ENCODE assay signal across 12 mouse cellular contexts in genomic region chr1:36016566-36016965, GRCm38 (mm10). TPM values are rescaled to one million over a fixed set of nuclear protein-coding genes. Genes with fewer than 3 reads are reported as not detected.
DNase-seq lines count a peak whose midpoint lies in the region; ATAC-seq and TF ChIP-seq lines count a peak whose summit lies in the region.
"Had no signal": no experiment of that assay in that cellular context is flagged by ENCODE, and none has a peak within 500 bp of the region (broad histone marks: within the 10 kb centered on the region; RNA-seq: fewer than 3 reads in every experiment).

No protein-coding gene starts in this region.

- peaks cover 53% of the 10 kb centered on the region for H3K4me1 ChIP-seq in heart, embryonic 10.5 days
- peaks cover 31% of the 10 kb centered on the region for H3K4me1 ChIP-seq in kidney, adult 2 months (ENCODE audit: control insufficient read depth, insufficient read depth, low read length)
- H3K4me1 ChIP-seq in ES-Bruce4 (ENCODE audit: control insufficient read depth, insufficient read depth, low read length), result peaks cover 12% of the 10 kb centered on the region
- H3K4me1 ChIP-seq in intestine, postnatal 0 days (replicated peaks; ENCODE audit: control insufficient read depth, insufficient read depth, low read length), result no peaks in the 10 kb centered on the region

- peak overlapping the region; percentile 32; the same call in 1 of the 2 replicates for H3K4me3 ChIP-seq in heart, embryonic 10.5 days
- H3K4me3 ChIP-seq in kidney, adult 2 months (ENCODE audit: insufficient read depth, low read depth, low read length), result no peak overlapping the region
- H3K4me3 ChIP-seq in ES-Bruce4 (ENCODE audit: low read depth, low read length), result no peak overlapping the region
- no peak overlapping the region for H3K4me3 ChIP-seq in intestine, postnatal 0 days (ENCODE audit: low read depth, low read length)
- H3K4me3 ChIP-seq: neural tube, embryonic 13.5 days had no signal

- no peak for TF ChIP-seq CTCF in kidney, adult 2 months (conservative IDR thresholded peaks at IDR 0.05; ENCODE audit: insufficient read depth, insufficient read length, low read depth, low read length)
- TF ChIP-seq CTCF in ES-Bruce4 (IDR thresholded peaks at IDR 0.05; ENCODE audit: low read depth, low read length), result no peak
- no peak for TF ChIP-seq CTCF in intestine, postnatal 0 days (IDR thresholded peaks at IDR 0.05; ENCODE audit: low read depth)

- no peak for DNase-seq in heart, embryonic 10.5 days (ENCODE audit: low spot score)
- no peak for DNase-seq in heart, postnatal 4 days
- DNase-seq in kidney, adult 2 months, result peak; percentile 64
- no peak for DNase-seq in kidney, adult 18-20 months
- DNase-seq in adrenal gland, postnatal 14 days, result no peak
- DNase-seq: adrenal gland, adult 8-10 months; thymus, postnatal 36 days had no signal

- ATAC-seq in intestine, postnatal 0 days, result no peak
- ATAC-seq in inflammation-experienced regulatory T-cells, adult 6 months, result no peak

- 39% methylated on average over 4 of the region's 4 CpGs for WGBS in heart, embryonic 10.5 days
- 30% methylated on average over 4 of the region's 4 CpGs for WGBS in kidney, adult 2 months
- WGBS in intestine, postnatal 0 days, result 45% methylated on average over 4 of the region's 4 CpGs

- no peak for TF ChIP-seq POLR2A in kidney, adult 2 months (IDR thresholded peaks at IDR 0.05; ENCODE audit: low read depth, low read length)
- TF ChIP-seq POLR2A in ES-Bruce4 (IDR thresholded peaks at IDR 0.05; ENCODE audit: insufficient read depth, low read length), result no peak

- no peaks in the 10 kb centered on the region for H3K9me3 ChIP-seq in heart, embryonic 10.5 days
- H3K9me3 ChIP-seq in ES-Bruce4 (replicated peaks; ENCODE audit: control insufficient read depth, insufficient read depth, low read length, poor library complexity, severe bottlenecking), result peaks cover 4% of the 10 kb centered on the region; the same call in 1 of the 2 replicates
- no peaks in the 10 kb centered on the region for H3K9me3 ChIP-seq in intestine, postnatal 0 days (ENCODE audit: control insufficient read depth)
- H3K9me3 ChIP-seq: neural tube, embryonic 13.5 days had no signal

- no peaks in the 10 kb centered on the region for H3K36me3 ChIP-seq in heart, embryonic 10.5 days
- no peaks in the 10 kb centered on the region for H3K36me3 ChIP-seq in kidney, adult 2 months (ENCODE audit: control insufficient read depth, insufficient read depth, low read length)
- no peaks in the 10 kb centered on the region for H3K36me3 ChIP-seq in ES-Bruce4 (ENCODE audit: control insufficient read depth, insufficient read depth, low read length, poor library complexity, severe bottlenecking)
- H3K36me3 ChIP-seq in intestine, postnatal 0 days (ENCODE audit: control insufficient read depth, insufficient read depth), result no peaks in the 10 kb centered on the region
- H3K36me3 ChIP-seq: neural tube, embryonic 13.5 days had no signal

- TF ChIP-seq EP300 in ES-Bruce4 (IDR thresholded peaks at IDR 0.05; ENCODE audit: insufficient read depth, low read depth, low read length), result no peak

- H3K4me2 ChIP-seq in intestine, postnatal 0 days (replicated peaks; ENCODE audit: low read depth), result 0 out of 2 replicates have a peak overlapping the region, but pooled peaks have one; percentile 9
- H3K4me2 ChIP-seq: liver, embryonic 11.5 days; neural tube, embryonic 13.5 days had no signal

- H3K9ac ChIP-seq in ES-Bruce4 (ENCODE audit: low read depth, poor library complexity, severe bottlenecking), result peak overlapping the region; percentile 81
- H3K9ac ChIP-seq in intestine, postnatal 0 days (ENCODE audit: low read depth, low read length), result no peak overlapping the region

- peak overlapping the region; percentile 84 for H3K27ac ChIP-seq in heart, embryonic 10.5 days
- peak overlapping the region; percentile 84 for H3K27ac ChIP-seq in kidney, adult 2 months (ENCODE audit: insufficient read depth, low read depth, low read length)
- H3K27ac ChIP-seq in ES-Bruce4 (ENCODE audit: insufficient read depth, low read length), result peak overlapping the region; percentile 99
- H3K27ac ChIP-seq in intestine, postnatal 0 days (ENCODE audit: low read depth, low read length), result no peak overlapping the region
- H3K27ac ChIP-seq: neural tube, embryonic 13.5 days had no signal

- no peaks in the 10 kb centered on the region for H3K27me3 ChIP-seq in heart, embryonic 10.5 days (ENCODE audit: insufficient read depth, poor library complexity, severe bottlenecking)
- no peaks in the 10 kb centered on the region for H3K27me3 ChIP-seq in kidney, adult 2 months (replicated peaks; ENCODE audit: control insufficient read depth, insufficient read depth, low read length)
- no peaks in the 10 kb centered on the region for H3K27me3 ChIP-seq in ES-Bruce4 (ENCODE audit: control insufficient read depth, insufficient read depth, low read length, poor library complexity, severe bottlenecking)
- H3K27me3 ChIP-seq in intestine, postnatal 0 days (replicated peaks; ENCODE audit: control insufficient read depth, insufficient read depth, low read length), result no peaks in the 10 kb centered on the region
- H3K27me3 ChIP-seq: neural tube, embryonic 13.5 days had no signal

RNA-seq across cellular contexts. Expression of gene Hs6st1, which starts 51.6 kb away (rescaled TPM):
- 3.5 and 5.7 TPM in 2 replicates for polyA plus RNA-seq in heart, embryonic 10.5 days (2016; fragmentation: Nextera tagmentation; extraction: Ambion mirVana)
- total RNA-seq in heart, postnatal 4 days (2021), result 10 to 100 TPM; 30.0 to 33.3 TPM
- polyA plus RNA-seq in kidney, adult 2 months (2012; rRNA removed), result 123 and 142 TPM in 2 replicates
- polyA plus RNA-seq in ES-Bruce4 (2011; ENCODE audit: insufficient read depth, insufficient read length, low read depth, missing spikeins), result 75.6 and 79.2 TPM in 2 replicates
- 6.4 and 6.7 TPM in 2 replicates for polyA plus RNA-seq in intestine, postnatal 0 days (2015; fragmentation: Nextera tagmentation; extraction: Ambion mirVana)
- total RNA-seq in adrenal gland, postnatal 14 days (2021), result 71.6 and 89.0 TPM in 2 replicates
- polyA plus RNA-seq in inflammation-experienced regulatory T-cells, adult 6 months (2017; shearing (Covaris generic)), result 1 to 10 TPM; 2.2 to 5.1 (median 4.9) TPM
